Mouse (Mus musculus) lung, adult 2 months (tissue): ENCODE results near the gene Bnip1.

ENCODE experiments used
- CTCF ChIP-seq: fragments of 200-500 bp; IDR thresholded peaks from 2 replicates; pipeline ENCODE4 v1.5.1; 2011; ENCODE audit warnings: mild to moderate bottlenecking, low read length, control low read depth; ENCODE audit not compliant: insufficient read depth
- POLR2A ChIP-seq: fragments of 200-500 bp; IDR thresholded peaks from 2 replicates; pipeline ENCODE4 v1.6.1; 2011; ENCODE audit warnings: low read depth, mild to moderate bottlenecking, control low read depth, low read length, borderline replicate concordance; ENCODE audit errors: extremely low read depth

DNA sequence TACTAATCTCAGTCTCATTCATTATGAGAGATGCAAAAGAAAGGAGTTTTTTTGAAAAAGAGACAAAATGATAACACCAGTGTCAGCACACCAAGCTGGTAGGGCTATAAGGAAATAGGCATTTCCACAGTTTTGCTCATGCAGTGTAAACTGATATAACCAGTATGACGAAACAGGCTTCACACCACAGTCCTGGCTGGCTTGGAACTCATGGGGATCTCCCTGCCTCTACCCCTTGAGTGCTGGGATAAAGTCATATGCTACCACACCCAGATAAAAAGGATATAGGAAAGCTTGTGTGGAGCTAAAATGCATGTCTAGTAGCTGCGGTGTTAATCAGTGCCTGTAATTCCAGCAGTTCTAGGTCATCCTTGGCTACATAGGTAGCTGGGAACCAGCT, 1.4 kb upstream of the Bnip1 start:
- TF ChIP-seq POLR2A (no peak), CTCF (no peak)
